Mouse (Mus musculus): ENCODE data around the gene C2cd4a.

GRCm38 (mm10) chr9:67864011-67864410 is 31.9 kb upstream of the C2cd4a start:
- TF ChIP-seq CTCF (IDR thresholded peaks at IDR 0.05; ENCODE audit: control insufficient read depth, insufficient read depth, insufficient read length): no peak
- no peak for TF ChIP-seq USF1 (IDR thresholded peaks at IDR 0.05; ENCODE audit: low read depth)
- no peak for TF ChIP-seq MYOD1 (IDR thresholded peaks at IDR 0.05; ENCODE audit: control insufficient read depth, insufficient read length, low read depth)
- TF ChIP-seq MAX (IDR thresholded peaks at IDR 0.05): no peak
- TF ChIP-seq FOSL1 (IDR thresholded peaks at IDR 0.05; ENCODE audit: insufficient read depth, low read length, poor library complexity, severe bottlenecking): no peak
- TF ChIP-seq CEBPB (IDR thresholded peaks at IDR 0.05; ENCODE audit: low read depth): no peak
- no peak for TF ChIP-seq MYOG (IDR thresholded peaks at IDR 0.05; ENCODE audit: control insufficient read depth, extremely low read depth, insufficient read length)

All from C2C12 (cell line).